Comparison of ENCODE assay signal across 16 mouse cellular contexts in genomic region chr6:34887131-34887850, GRCm38 (mm10). TPM values are rescaled to one million over a fixed set of nuclear protein-coding genes. Genes with fewer than 3 reads are reported as not detected.
DNase-seq lines count a peak whose midpoint lies in the region; ATAC-seq and TF ChIP-seq lines count a peak whose summit lies in the region.
"Had no signal": no experiment of that assay in that cellular context is flagged by ENCODE, and none has a peak within 500 bp of the region (broad histone marks: within the 10 kb centered on the region; RNA-seq: fewer than 3 reads in every experiment).

No protein-coding gene starts in this region.

- no peak overlapping the region for H3K27ac ChIP-seq in forebrain, embryonic 16.5 days (ENCODE audit: low read length)
- H3K27ac ChIP-seq in midbrain, embryonic 12.5 days (replicated peaks), result peak overlapping the region; percentile 79
- H3K27ac ChIP-seq in thymus, adult 2 months (ENCODE audit: control insufficient read depth, insufficient read depth, low read length), result no peak overlapping the region

- 16% methylated on average over 6 of the region's 6 CpGs for WGBS in forebrain, embryonic 16.5 days
- WGBS in midbrain, embryonic 12.5 days, result 22% methylated on average over 6 of the region's 6 CpGs
- 92% methylated on average over 6 of the region's 6 CpGs for WGBS in thymus, adult 2 months

- no peaks in the 10 kb centered on the region for H3K27me3 ChIP-seq in forebrain, embryonic 16.5 days (replicated peaks; ENCODE audit: control insufficient read depth, insufficient read depth, low read length)
- H3K27me3 ChIP-seq in midbrain, embryonic 12.5 days, result peaks cover 15% of the 10 kb centered on the region; the same call in 1 of the 2 replicates
- no peaks in the 10 kb centered on the region for H3K27me3 ChIP-seq in thymus, adult 2 months (ENCODE audit: control insufficient read depth, insufficient read depth, low read length)

- ATAC-seq in forebrain, embryonic 16.5 days, result peak; percentile 55
- peak; percentile 91 for ATAC-seq in midbrain, embryonic 12.5 days (ENCODE audit: low FRiP score, low read depth)

- TF ChIP-seq POLR2A in thymus, adult 2 months (IDR thresholded peaks at IDR 0.05; ENCODE audit: control insufficient read depth, extremely low read depth, insufficient read depth, low read length, poor library complexity), result no peak

- H3K4me3 ChIP-seq in forebrain, embryonic 16.5 days (replicated peaks; ENCODE audit: low read length), result no peak overlapping the region
- H3K4me3 ChIP-seq in midbrain, embryonic 12.5 days, result no peak overlapping the region
- no peak overlapping the region for H3K4me3 ChIP-seq in thymus, adult 2 months (ENCODE audit: control insufficient read depth, insufficient read depth, low read length)

- H3K4me2 ChIP-seq in forebrain, embryonic 16.5 days (ENCODE audit: low read length), result no peak overlapping the region
- peak overlapping the region; percentile 4; the same call in 1 of the 2 replicates for H3K4me2 ChIP-seq in midbrain, embryonic 12.5 days (replicated peaks)

- 0 out of 2 replicates have a peak overlapping the region, but pooled peaks have one; percentile 10 for H3K9ac ChIP-seq in forebrain, embryonic 16.5 days (replicated peaks; ENCODE audit: low read depth, low read length)
- no peak overlapping the region for H3K9ac ChIP-seq in midbrain, embryonic 12.5 days (replicated peaks)

- H3K36me3 ChIP-seq in forebrain, embryonic 16.5 days (ENCODE audit: control insufficient read depth, insufficient read depth), result no peaks in the 10 kb centered on the region; the same call in 1 of the 2 replicates
- peaks cover 60% of the 10 kb centered on the region for H3K36me3 ChIP-seq in midbrain, embryonic 12.5 days
- H3K36me3 ChIP-seq in thymus, adult 2 months (ENCODE audit: control insufficient read depth, insufficient read depth, low read length), result peaks cover 20% of the 10 kb centered on the region

- H3K4me1 ChIP-seq in forebrain, embryonic 16.5 days (replicated peaks; ENCODE audit: control insufficient read depth, insufficient read depth, low read length), result peaks cover 9% of the 10 kb centered on the region
- peaks cover 25% of the 10 kb centered on the region for H3K4me1 ChIP-seq in midbrain, embryonic 12.5 days
- no peaks in the 10 kb centered on the region for H3K4me1 ChIP-seq in thymus, adult 2 months (replicated peaks; ENCODE audit: control insufficient read depth, insufficient read depth, low read length)

- no peak for TF ChIP-seq CTCF in thymus, adult 2 months (IDR thresholded peaks at IDR 0.05; ENCODE audit: borderline replicate concordance, control insufficient read depth, extremely low read depth, insufficient read depth, low read length, poor library complexity)

- peak; percentile 60 for DNase-seq in embryo, embryonic 10 days (ENCODE audit: low spot score)
- DNase-seq in embryo, embryonic 9.5 days (ENCODE audit: extremely low spot score), result no peak
- DNase-seq in brain, adult 2 months (ENCODE audit: low read depth, low spot score), result peak; percentile 79
- no peak for DNase-seq in kidney, adult 11 months
- no peak for DNase-seq in adrenal gland, postnatal 25 days
- DNase-seq in thymus, adult 2 months, result no peak
- DNase-seq: cerebellum, adult 18-20 months; kidney, adult 8-10 months; lung, postnatal 36 days had no signal

- no peaks in the 10 kb centered on the region for H3K9me3 ChIP-seq in forebrain, embryonic 16.5 days (ENCODE audit: control insufficient read depth, low read length)
- no peaks in the 10 kb centered on the region for H3K9me3 ChIP-seq in midbrain, embryonic 12.5 days
- H3K9me3 ChIP-seq: G1E had no signal

RNA-seq across cellular contexts. Expression of gene Cyren, which starts 9.4 kb away (rescaled TPM):
- 12.5 and 12.7 TPM in 2 replicates for polyA plus RNA-seq in forebrain, embryonic 16.5 days (2015; fragmentation: Nextera tagmentation; extraction: Ambion mirVana)
- polyA plus RNA-seq in midbrain, embryonic 12.5 days (2016; fragmentation: Nextera tagmentation; extraction: Ambion mirVana), result 15.3 and 15.6 TPM in 2 replicates
- total RNA-seq in adrenal gland, postnatal 25 days (2021), result 8.5 and 11.4 TPM in 2 replicates
- 17.0 and 20.1 TPM in 2 replicates for polyA plus RNA-seq in thymus, adult 2 months (2012; rRNA removed)

RNA-seq across cellular contexts. Expression of gene Wdr91, which starts 23.4 kb away (rescaled TPM):
- polyA plus RNA-seq in forebrain, embryonic 16.5 days (2015; fragmentation: Nextera tagmentation; extraction: Ambion mirVana), result 11.8 and 12.9 TPM in 2 replicates
- polyA plus RNA-seq in midbrain, embryonic 12.5 days (2016; fragmentation: Nextera tagmentation; extraction: Ambion mirVana), result 12.1 and 12.7 TPM in 2 replicates
- 12.4 and 16.6 TPM in 2 replicates for total RNA-seq in adrenal gland, postnatal 25 days (2021)
- 58.4 and 60.2 TPM in 2 replicates for polyA plus RNA-seq in thymus, adult 2 months (2012; rRNA removed)

RNA-seq across cellular contexts. Expression of gene Tmem140, which starts 24.3 kb away (rescaled TPM):
- 1.1 and 1.5 TPM in 2 replicates for polyA plus RNA-seq in forebrain, embryonic 16.5 days (2015; fragmentation: Nextera tagmentation; extraction: Ambion mirVana)
- 1.8 and 2.0 TPM in 2 replicates for polyA plus RNA-seq in midbrain, embryonic 12.5 days (2016; fragmentation: Nextera tagmentation; extraction: Ambion mirVana)
- 10.5 and 18.9 TPM in 2 replicates for total RNA-seq in adrenal gland, postnatal 25 days (2021)
- 15.7 and 22.3 TPM in 2 replicates for polyA plus RNA-seq in thymus, adult 2 months (2012; rRNA removed)

RNA-seq across cellular contexts. Expression of gene Stra8, which starts 32.7 kb away (rescaled TPM):
- not detected in 2 replicates for polyA plus RNA-seq in forebrain, embryonic 16.5 days (2015; fragmentation: Nextera tagmentation; extraction: Ambion mirVana)
- polyA plus RNA-seq in midbrain, embryonic 12.5 days (2016; fragmentation: Nextera tagmentation; extraction: Ambion mirVana), result not detected in 2 replicates
- not detected in 2 replicates for total RNA-seq in adrenal gland, postnatal 25 days (2021)
- polyA plus RNA-seq in thymus, adult 2 months (2012; rRNA removed), result 0.10 and 0.40 TPM in 2 replicates
- total RNA-seq: adrenal gland, adult 18-20 months; left cerebral cortex, postnatal 25 days had no signal
- polyA plus RNA-seq: frontal cortex, adult 2 months; G1E; stomach, embryonic 14.5 days had no signal

Comparison
In these comparisons a context has a peak if more than half of its experiments do, and no peak if none do; other contexts are left out.
1. DNase-seq: peak in embryo, embryonic 10 days (single experiment) and brain, adult 2 months (single experiment); none in embryo, embryonic 9.5 days (single experiment), kidney, adult 11 months (single experiment), adrenal gland, postnatal 25 days (single experiment) and thymus, adult 2 months (single experiment).